Mouse (Mus musculus) layer of hippocampus, adult 18-20 months (tissue): Measurements from ENCODE around the gene Palm3. TPM values are rescaled to one million over a fixed set of nuclear protein-coding genes. Genes with fewer than 3 reads are reported as not detected.

Experiments
- DNase-seq, 2 experiments: peaks; one replicate each; pipeline ENCODE4 v3.0.0; 2022; ENCODE audit warnings: low spot score in 2 of 2
- total RNA-seq, 2 experiments: library from RNA; stranded (reverse); gene quantifications; 2 replicates each; pipeline ENCODE4 v1.2.3; 2021

Gene Palm3
- total RNA-seq, 2 experiments from 2014 or later: 3.5 to 4.1 TPM

GRCm38 (mm10) chr8:84023085-84023484 is 1.8 kb downstream of the Palm3 start:
- no peak for DNase-seq

- DNase-seq: no peak
Measured at GRCm38 (mm10) chr8:84023631-84024030, 2.4 kb downstream of the Palm3 start.

- DNase-seq: no peak
Measured at GRCm38 (mm10) chr8:84024171-84024570, 2.9 kb downstream of the Palm3 start.

GRCm38 (mm10) chr8:84025863-84026262 is 4.6 kb downstream of the Palm3 start:
- peak in 1 of 2 experiments; percentile 34 for DNase-seq

- DNase-seq: no peak
Measured at GRCm38 (mm10) chr8:84027449-84027848, 6.2 kb downstream of the Palm3 start.

- DNase-seq: no peak
Measured at GRCm38 (mm10) chr8:84029272-84029671, 8.0 kb downstream of the Palm3 start.

GRCm38 (mm10) chr8:84032777-84033176 is 11.5 kb downstream of the Palm3 start:
- DNase-seq: no peak

- DNase-seq: no peak
Measured at GRCm38 (mm10) chr8:84038015-84038414, 16.7 kb downstream of the Palm3 start.

- peak; percentile 53 to 87 for DNase-seq
Measured at GRCm38 (mm10) chr8:84039050-84039449, 17.8 kb downstream of the Palm3 start.

- DNase-seq: peak in 1 of 2 experiments; percentile 29
Measured at GRCm38 (mm10) chr8:84042066-84042947, 21.0 kb downstream of the Palm3 start, which contains the start of gene Il27ra. Gene Il27ra, minus strand, starts transcription at chr8:84042589.

- no peak for DNase-seq
Measured at GRCm38 (mm10) chr8:84042948-84043342, 21.7 kb downstream of the Palm3 start.

- no peak for DNase-seq
Measured at GRCm38 (mm10) chr8:84044103-84044502, 22.8 kb downstream of the Palm3 start.

GRCm38 (mm10) chr8:84044900-84045299 is 23.6 kb downstream of the Palm3 start, which contains the start of gene Rln3:
Gene Rln3, minus strand, starts transcription at chr8:84045000.
- no peak for DNase-seq

GRCm38 (mm10) chr8:84046505-84046904 is 25.2 kb downstream of the Palm3 start:
- no peak for DNase-seq

GRCm38 (mm10) chr8:84048171-84048570 is 26.9 kb downstream of the Palm3 start:
- no peak for DNase-seq

- no peak for DNase-seq
Measured at GRCm38 (mm10) chr8:84052746-84053145, 31.5 kb downstream of the Palm3 start.

- DNase-seq: no peak
Measured at GRCm38 (mm10) chr8:84053229-84053628, 32.0 kb downstream of the Palm3 start.

GRCm38 (mm10) chr8:84057827-84058226 is 36.6 kb downstream of the Palm3 start:
- DNase-seq: no peak

- no peak for DNase-seq
Measured at GRCm38 (mm10) chr8:84059226-84059625, 38.0 kb downstream of the Palm3 start.

GRCm38 (mm10) chr8:84060245-84060644 is 39.0 kb downstream of the Palm3 start:
- DNase-seq: no peak

GRCm38 (mm10) chr8:84063861-84064610 is 42.8 kb downstream of the Palm3 start:
- no peak for DNase-seq

- DNase-seq: no peak
Measured at GRCm38 (mm10) chr8:84065037-84065436, 43.8 kb downstream of the Palm3 start, which contains the start of gene Gm10643. Gene Gm10643, minus strand, starts transcription at chr8:84065137.
